Mouse (Mus musculus) CH12.LX (cell line): ENCODE data around the gene Cyp2e1. TPM values are rescaled to one million over a fixed set of nuclear protein-coding genes. Genes with fewer than 3 reads are reported as not detected.

Experiments used
- DNase-seq: peaks from one replicate; pipeline ENCODE4 v3.0.0-alpha.2; 2013; ENCODE audit errors: extremely low read depth
- H3K27ac ChIP-seq: 2 replicates; pipeline ENCODE4 v1.5.1; 2012; ENCODE audit warnings: low read depth, mild to moderate bottlenecking, control low read depth, moderate library complexity; ENCODE audit not compliant: insufficient read depth
- H3K27me3 ChIP-seq: replicated peaks from 2 replicates; pipeline ENCODE3; 2012; ENCODE audit warnings: inconsistent platforms
- H3K36me3 ChIP-seq, 2 experiments: replicated peaks in 1 of 2; 2 replicates each; pipeline versions ENCODE3 to v1.6.1; 2012; ENCODE audit warnings: inconsistent platforms in 1 of 2, low read length in 1 of 2, mild to moderate bottlenecking in 1 of 2, mixed read lengths in 1 of 2, moderate library complexity in 1 of 2; ENCODE audit not compliant: control insufficient read depth in 1 of 2, insufficient read depth in 1 of 2
- H3K4me1 ChIP-seq, 2 experiments: 2 replicates each; pipeline ENCODE4 v1.6.1; 2012; ENCODE audit warnings: inconsistent platforms in 1 of 2, moderate library complexity in 1 of 2; ENCODE audit not compliant: insufficient read depth in 2 of 2, control insufficient read depth in 1 of 2
- H3K4me2 ChIP-seq: 2 replicates; pipeline ENCODE4 v1.6.1; 2012; ENCODE audit warnings: low read depth, mild to moderate bottlenecking, control low read depth; ENCODE audit not compliant: poor library complexity, insufficient read depth, severe bottlenecking
- H3K4me3 ChIP-seq, 3 experiments: fragments of 150-350 bp in 1 of 3; sonication (generic) in 1 of 3; replicated peaks in 1 of 3; 2 replicates each; pipeline versions ENCODE3 to v1.5.1; 2011 to 2012; ENCODE audit warnings: low read depth in 2 of 3, low read length in 2 of 3, mild to moderate bottlenecking in 2 of 3, moderate library complexity in 2 of 3, control low read depth in 1 of 3, improper control_type of control experiment in 1 of 3, inconsistent platforms in 1 of 3, mixed read lengths in 1 of 3; ENCODE audit not compliant: poor library complexity in 1 of 3
- H3K79me2 ChIP-seq: replicated peaks from 2 replicates; pipeline ENCODE4 v1.6.1; 2012; ENCODE audit warnings: mild to moderate bottlenecking, moderate library complexity; ENCODE audit not compliant: control insufficient read depth, poor library complexity, insufficient read depth, severe bottlenecking; ENCODE audit errors: extremely low read depth
- H3K9ac ChIP-seq: 2 replicates; pipeline ENCODE4 v1.6.1; 2012; ENCODE audit warnings: low read depth, mild to moderate bottlenecking, control low read depth, moderate library complexity; ENCODE audit not compliant: insufficient read depth
- H3K9me3 ChIP-seq: replicated peaks from 2 replicates; pipeline ENCODE3; 2012; ENCODE audit warnings: low read length, inconsistent platforms, mixed read lengths
- BHLHE40 ChIP-seq: IDR thresholded peaks from 2 replicates; pipeline ENCODE4 v1.6.1; 2011; ENCODE audit warnings: mild to moderate bottlenecking, low read depth, low read length, improper control_type of control experiment
- CHD2 ChIP-seq: IDR thresholded peaks from 2 replicates; pipeline ENCODE4 v1.6.1; 2011; ENCODE audit warnings: low read length, improper control_type of control experiment
- CTCF ChIP-seq, 2 experiments: IDR thresholded peaks in 1 of 2; conservative IDR thresholded peaks in 1 of 2; 2 replicates each; pipeline ENCODE4 v1.5.1; 2011 to 2012; ENCODE audit warnings: low read depth in 2 of 2, low read length in 2 of 2, improper control_type of control experiment in 1 of 2, inconsistent platforms in 1 of 2, mild to moderate bottlenecking in 1 of 2, moderate library complexity in 1 of 2
- E2F4 ChIP-seq: IDR thresholded peaks from 2 replicates; pipeline ENCODE4 v1.6.1; 2011; ENCODE audit warnings: low read depth, low read length, improper control_type of control experiment; ENCODE audit not compliant: insufficient replicate concordance
- ELF1 ChIP-seq: IDR thresholded peaks from 2 replicates; pipeline ENCODE4 v1.6.1; 2014; ENCODE audit warnings: low read depth, mild to moderate bottlenecking, inconsistent platforms, low read length, improper control_type of control experiment
- EP300 ChIP-seq: IDR thresholded peaks from 2 replicates; pipeline ENCODE4 v1.6.1; 2011; ENCODE audit warnings: low read length, improper control_type of control experiment
- GABPA ChIP-seq: IDR thresholded peaks from 2 replicates; pipeline ENCODE4 v1.6.1; 2012; ENCODE audit warnings: low read depth, low read length, improper control_type of control experiment, inconsistent platforms; ENCODE audit not compliant: insufficient replicate concordance
- IRF4 ChIP-seq: IDR thresholded peaks from 2 replicates; pipeline ENCODE4 v1.6.1; 2014; ENCODE audit warnings: low read depth, mild to moderate bottlenecking, inconsistent platforms, low read length, improper control_type of control experiment
- JUN ChIP-seq: IDR thresholded peaks from 2 replicates; pipeline ENCODE4 v1.6.1; 2011; ENCODE audit warnings: low read depth, mild to moderate bottlenecking, low read length, improper control_type of control experiment, moderate library complexity; ENCODE audit not compliant: insufficient read depth
- KAT2A ChIP-seq: IDR thresholded peaks from 2 replicates; pipeline ENCODE4 v1.6.1; 2012; ENCODE audit warnings: low read length, improper control_type of control experiment, inconsistent platforms; ENCODE audit not compliant: insufficient replicate concordance
- MAFK ChIP-seq: IDR thresholded peaks from 2 replicates; pipeline ENCODE4 v1.6.1; 2011; ENCODE audit warnings: low read length, improper control_type of control experiment; ENCODE audit not compliant: insufficient replicate concordance
- MAX ChIP-seq: IDR thresholded peaks from 2 replicates; pipeline ENCODE4 v1.6.1; 2011; ENCODE audit warnings: low read length, improper control_type of control experiment
- MAZ ChIP-seq: IDR thresholded peaks from 2 replicates; pipeline ENCODE4 v1.6.1; 2012; ENCODE audit warnings: low read depth, mild to moderate bottlenecking, inconsistent platforms, low read length, improper control_type of control experiment, moderate library complexity
- NRF1 ChIP-seq: IDR thresholded peaks from 2 replicates; pipeline ENCODE4 v1.6.1; 2014; ENCODE audit warnings: low read depth, mild to moderate bottlenecking, inconsistent platforms, low read length, improper control_type of control experiment, moderate library complexity
- PAX5 ChIP-seq: IDR thresholded peaks from 2 replicates; pipeline ENCODE4 v1.6.1; 2012; ENCODE audit warnings: low read length, inconsistent platforms, mixed read lengths
- POLR2AphosphoS2 ChIP-seq: IDR thresholded peaks from 2 replicates; pipeline ENCODE4 v1.6.1; 2011; ENCODE audit warnings: low read depth, low read length, improper control_type of control experiment
- RAD21 ChIP-seq: IDR thresholded peaks from 2 replicates; pipeline ENCODE4 v1.6.1; 2011; ENCODE audit warnings: low read depth, mild to moderate bottlenecking, low read length, improper control_type of control experiment, moderate library complexity
- RCOR1 ChIP-seq: conservative IDR thresholded peaks from 2 replicates; pipeline ENCODE4 v1.6.1; 2012; ENCODE audit warnings: low read depth, mild to moderate bottlenecking, inconsistent platforms, low read length, improper control_type of control experiment
- SIN3A ChIP-seq: IDR thresholded peaks from 2 replicates; pipeline ENCODE4 v1.6.1; 2012; ENCODE audit warnings: low read length, improper control_type of control experiment, inconsistent platforms
- TBP ChIP-seq: conservative IDR thresholded peaks from 2 replicates; pipeline ENCODE4 v1.6.1; 2011; ENCODE audit warnings: low read depth, low read length, improper control_type of control experiment
- TCF12 ChIP-seq: IDR thresholded peaks from 2 replicates; pipeline ENCODE4 v1.6.1; 2014; ENCODE audit warnings: low read depth, mild to moderate bottlenecking, inconsistent platforms, low read length, improper control_type of control experiment
- USF1 ChIP-seq: IDR thresholded peaks from 2 replicates; pipeline ENCODE4 v1.6.1; 2014; ENCODE audit warnings: low read depth, mild to moderate bottlenecking, inconsistent platforms, low read length, improper control_type of control experiment
- USF2 ChIP-seq: conservative IDR thresholded peaks from 2 replicates; pipeline ENCODE4 v1.6.1; 2011; ENCODE audit warnings: low read depth, low read length, improper control_type of control experiment
- ZC3H11A ChIP-seq: IDR thresholded peaks from 2 replicates; pipeline ENCODE4 v1.6.1; 2012; ENCODE audit warnings: low read depth, mild to moderate bottlenecking, inconsistent platforms, low read length, improper control_type of control experiment
- ZKSCAN1 ChIP-seq: IDR thresholded peaks from 2 replicates; pipeline ENCODE4 v1.6.1; 2012; ENCODE audit warnings: low read depth, inconsistent platforms, low read length, improper control_type of control experiment, borderline replicate concordance
- ZNF384 ChIP-seq: IDR thresholded peaks from 2 replicates; pipeline ENCODE4 v1.6.1; 2012; ENCODE audit warnings: low read depth, low read length, improper control_type of control experiment, inconsistent platforms
- dilution Hi-C: fragments of 300-500 bp; cut with MboI; formaldehyde crosslinking; loops from 2 replicates; pipeline ENCODE4 v1.14.3; 2020; ENCODE audit warnings: low sequenced_read_pairs; ENCODE audit not compliant: extremely low pct_unique_long_range_greater_than_20kb, extremely low pct_ligation_motif_present
- in situ Hi-C: fragments of 300-500 bp; cut with MboI; formaldehyde crosslinking; loops from 3 replicates; pipeline ENCODE4 v1.14.3; 2019; ENCODE audit warnings: low sequenced_read_pairs, low pct_ligation_motif_present, low pct_unique_long_range_greater_than_20kb, mixed read lengths
- polyA plus RNA-seq: library from polyadenylated mRNA; unstranded; fragments of >175 nt; gene quantifications from 2 replicates; pipeline ENCODE4 v1.2.1, GENCODE M21; 2012; ENCODE audit warnings: low read depth; ENCODE audit not compliant: insufficient read length
- total RNA-seq, 2 experiments: library from RNA; depleted of rRNA; stranded (reverse); fragments of 300-350 nt in 1 of 2; fragments of >200 nt in 1 of 2; gene quantifications; 2 replicates each; pipeline ENCODE4 v1.2.3; 2012 to 2014

Gene Cyp2e1
- total and polyA plus RNA-seq, 3 experiments = not detected

DNA sequence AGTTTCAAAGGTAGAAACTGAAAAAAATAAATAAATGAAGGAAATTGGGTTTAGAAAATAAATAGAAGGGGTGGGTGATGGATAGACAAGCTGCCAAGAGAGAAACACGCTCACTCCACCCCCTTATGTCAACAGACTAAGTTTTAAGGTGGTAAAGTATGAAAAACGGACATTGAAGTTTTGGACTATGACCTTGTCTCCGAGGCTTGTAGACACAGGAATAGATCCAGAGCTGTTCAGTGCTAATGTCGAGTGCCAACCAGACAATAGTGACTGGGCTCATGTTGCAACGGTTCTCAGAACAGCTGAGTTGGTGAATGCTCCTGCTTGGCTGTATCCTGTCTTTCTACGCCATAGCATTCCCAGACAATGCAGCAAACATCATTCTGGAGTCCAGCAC is 42.4 kb upstream of the Cyp2e1 start:
- in situ Hi-C loops = no loop called here
- no peak overlapping the region for H3K4me3 ChIP-seq
- H3K36me3 ChIP-seq = no peaks in the 10 kb centered on the region
- H3K27me3 ChIP-seq = peaks cover 76% of the 10 kb centered on the region
- no peaks in the 10 kb centered on the region for H3K79me2 ChIP-seq
- no peaks in the 10 kb centered on the region for H3K9me3 ChIP-seq
- dilution Hi-C loops = no loop called here
- TF ChIP-seq NRF1 = no peak
- TF ChIP-seq MAFK = no peak
- TF ChIP-seq EP300 = no peak
- TF ChIP-seq RCOR1 = no peak
- TF ChIP-seq CTCF (conservative IDR thresholded peaks at IDR 0.05 in 1 of 2, IDR thresholded peaks at IDR 0.05 in 1 of 2; ENCODE audit: low read depth in 2 of 2, low read length in 2 of 2) = no peak
- TF ChIP-seq SIN3A = no peak
- no peak for TF ChIP-seq ZNF384
- no peak for TF ChIP-seq GABPA
- no peak for TF ChIP-seq USF2
- TF ChIP-seq ZC3H11A = no peak
- no peak for TF ChIP-seq IRF4
- no peak for TF ChIP-seq E2F4
- TF ChIP-seq ZKSCAN1 = no peak
- no peak for TF ChIP-seq ELF1
- no peak for TF ChIP-seq CHD2
- no peak for TF ChIP-seq MAX
- TF ChIP-seq PAX5 = no peak
- DNase-seq = no peak
- H3K9ac ChIP-seq = no peak overlapping the region
- 0 out of 4 replicates have a peak, but pooled peaks cover 0 to 3% of the 10 kb centered on the region in 2 experiments for H3K4me1 ChIP-seq
- no peak overlapping the region for H3K4me2 ChIP-seq
- H3K27ac ChIP-seq = no peak overlapping the region

DNA sequence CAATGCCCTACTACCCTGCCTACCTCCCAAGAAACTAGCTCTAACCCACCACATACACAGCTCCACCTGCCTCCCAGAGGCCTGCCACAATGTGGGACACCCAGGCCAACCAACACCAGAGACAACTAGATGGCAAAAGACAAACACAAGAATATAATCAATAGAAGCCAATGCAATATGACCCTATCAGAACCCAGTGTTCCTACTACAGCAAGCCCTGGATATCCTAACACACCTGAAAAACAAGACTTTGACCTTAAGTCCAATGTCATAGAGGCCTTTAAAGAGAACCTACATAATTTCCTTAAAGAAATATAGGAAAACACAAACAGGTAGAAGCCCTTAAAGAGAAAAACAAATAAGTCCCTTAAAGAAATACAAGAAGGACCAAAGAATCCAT is 38.0 kb upstream of the Cyp2e1 start:
- in situ Hi-C loops = no loop called here
- dilution Hi-C loops = no loop called here
- Histone ChIP-seq H3K4me3 (no peak overlapping the region), H3K9me3 (peaks cover 3% of the 10 kb centered on the region), H3K4me2 (no peak overlapping the region), H3K9ac (no peak overlapping the region), H3K4me1 (no peaks in the 10 kb centered on the region), H3K79me2 (no peaks in the 10 kb centered on the region), H3K36me3 (no peaks in the 10 kb centered on the region), H3K27me3 (peaks cover 47% of the 10 kb centered on the region), H3K27ac (no peak overlapping the region)
- TF ChIP-seq MAX = no peak
- no peak for TF ChIP-seq USF2
- TF ChIP-seq JUN = no peak
- TF ChIP-seq PAX5 = no peak
- no peak for TF ChIP-seq CTCF (conservative IDR thresholded peaks at IDR 0.05 in 1 of 2, IDR thresholded peaks at IDR 0.05 in 1 of 2; ENCODE audit: low read depth in 2 of 2, low read length in 2 of 2)
- no peak for TF ChIP-seq EP300
- no peak for TF ChIP-seq ZKSCAN1
- no peak for TF ChIP-seq RCOR1
- TF ChIP-seq TBP = no peak
- TF ChIP-seq RAD21 = no peak
- TF ChIP-seq TCF12 = no peak
- no peak for TF ChIP-seq KAT2A
- TF ChIP-seq POLR2AphosphoS2 = no peak
- TF ChIP-seq MAZ = no peak
- no peak for TF ChIP-seq MAFK
- TF ChIP-seq BHLHE40 = no peak
- no peak for TF ChIP-seq SIN3A
- no peak for TF ChIP-seq USF1
- no peak for TF ChIP-seq ZNF384
- DNase-seq = no peak
